Mouse (Mus musculus): ENCODE measurements at regions not wholly inside any gene's neighbourhood (a gene's known extent, or its start where the extent isn't known, plus 50 kb on each side); places are given as distances from the start of the nearest gene placed in this dataset.
A peak's percentile ranks its signal among the peaks of the same experiment; 100 is the strongest.
"Not testable (repeated sequence)": the region's sequence is repeated elsewhere in the genome, so short reads cannot be mapped to it uniquely, and the experiment has no call there.

DNA sequence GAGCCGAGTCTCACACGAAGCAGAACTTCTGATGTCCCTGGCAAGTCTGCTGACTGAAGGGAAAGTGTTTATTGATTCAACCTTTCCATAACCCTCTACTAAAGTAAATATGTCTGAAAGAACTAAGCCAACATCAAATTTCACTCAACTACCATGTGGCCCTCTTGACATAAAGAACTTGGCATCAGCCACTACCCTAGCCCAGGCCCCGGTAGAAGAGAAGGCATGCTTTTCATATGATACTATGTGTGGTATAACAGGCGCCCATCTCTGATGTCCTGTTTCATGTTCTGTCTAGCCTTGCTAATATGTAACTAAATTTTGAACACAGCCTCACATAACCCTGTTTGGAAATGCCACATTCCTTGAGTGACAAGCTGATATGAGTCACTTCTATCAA is 811.0 kb upstream of the Sox9 start:
- no peak for DNase-seq

DNA sequence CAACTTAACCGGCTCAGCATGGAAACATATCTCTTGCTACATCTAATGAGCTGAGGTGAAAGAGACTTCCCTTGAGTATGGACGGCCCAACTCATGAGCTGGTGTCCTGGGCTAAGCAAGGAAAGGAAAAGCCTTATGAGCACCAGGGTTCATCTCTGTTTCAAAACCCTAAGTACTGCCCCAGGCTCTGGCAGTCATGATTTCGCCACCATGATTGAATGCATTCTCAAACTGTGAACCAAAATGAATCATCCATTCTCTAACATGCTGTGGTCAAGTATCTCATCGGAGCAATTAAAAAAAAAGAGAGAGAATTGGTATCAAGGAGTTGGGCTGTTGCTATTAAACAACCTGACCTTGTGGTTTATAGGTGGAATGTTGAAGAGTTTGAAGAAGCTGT is 803.4 kb upstream of the Sox9 start:
- DNase-seq: no peak

- DNase-seq: no peak
Measured at GRCm38 (mm10) chr11:111996395-111996794, 785.6 kb upstream of the Sox9 start.

- DNase-seq: not testable (repeated sequence)
Measured at GRCm38 (mm10) chr11:112010848-112011247, 771.2 kb upstream of the Sox9 start.

GRCm38 (mm10) chr11:112017906-112018305 is 764.1 kb upstream of the Sox9 start:
- no peak for DNase-seq

DNA sequence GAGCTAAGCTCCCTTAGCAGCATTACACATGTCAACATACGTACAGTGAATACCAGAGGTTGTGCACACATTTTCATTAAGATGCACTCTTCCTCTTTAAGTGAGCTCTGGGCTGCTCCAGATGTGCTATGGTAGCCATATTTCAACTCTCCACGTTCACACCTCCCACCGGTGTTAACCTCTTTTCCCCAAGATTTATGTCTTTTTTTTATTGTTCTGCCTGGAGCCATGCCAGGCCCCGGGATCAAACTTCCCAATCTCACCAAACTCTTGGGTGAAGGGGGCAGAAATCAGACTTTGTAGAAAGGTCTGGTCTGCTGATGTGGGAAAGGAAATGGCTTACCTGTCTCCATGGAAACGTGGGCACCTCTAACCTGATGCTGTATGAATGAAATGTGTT is 754.0 kb upstream of the Sox9 start:
- DNase-seq: no peak

DNA sequence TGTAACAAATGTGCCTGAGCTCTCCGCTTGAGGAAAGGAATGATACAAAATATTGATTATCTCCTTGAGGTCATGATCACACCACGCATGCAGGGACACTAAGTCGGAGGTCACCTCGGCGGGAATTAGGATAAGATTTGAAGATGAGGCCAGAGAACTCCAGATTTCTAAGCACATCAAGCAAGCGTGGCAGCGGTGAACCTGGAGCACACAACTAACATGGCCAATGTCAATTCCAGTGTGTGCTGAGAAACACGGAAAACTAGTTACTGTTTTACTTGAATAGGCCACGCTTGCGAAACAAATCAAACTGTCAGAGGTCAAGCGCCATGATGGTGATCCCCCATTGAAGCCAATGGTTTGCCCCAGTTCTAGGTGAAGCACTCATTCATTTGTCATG is 743.3 kb upstream of the Sox9 start:
- DNase-seq: no peak

- DNase-seq: no peak
Measured at GRCm38 (mm10) chr11:112044455-112044854, 737.6 kb upstream of the Sox9 start.

DNA sequence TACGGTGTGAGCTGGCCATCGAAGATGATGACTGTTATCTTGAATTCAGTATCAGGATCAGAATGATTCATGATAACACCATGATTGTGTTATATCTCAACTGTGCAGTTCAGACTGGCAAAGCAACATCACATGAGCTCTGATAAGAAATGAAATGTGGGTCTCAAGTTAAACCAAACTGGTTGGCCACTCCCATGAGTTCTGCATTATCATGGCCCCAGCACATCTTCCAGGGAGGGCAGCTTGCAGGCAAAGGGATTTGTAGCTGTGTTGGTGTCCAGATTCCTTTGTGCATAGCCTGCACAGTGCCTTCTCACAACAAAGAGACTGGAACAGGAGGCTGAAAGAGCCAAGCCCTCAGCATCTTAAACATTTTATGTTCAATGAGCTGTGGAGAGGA is 736.7 kb upstream of the Sox9 start:
- DNase-seq: no peak

GRCm38 (mm10) chr11:112050362-112050761 is 731.7 kb upstream of the Sox9 start:
- DNase-seq: no peak

- peak; percentile 71 to 83 for DNase-seq
Measured at GRCm38 (mm10) chr11:112055591-112055990, 726.4 kb upstream of the Sox9 start.

- peak in 1 of 2 experiments; percentile 10 for DNase-seq
Measured at GRCm38 (mm10) chr11:112067176-112067575, 714.8 kb upstream of the Sox9 start.

- no peak for DNase-seq
Measured at GRCm38 (mm10) chr11:112068821-112069220, 713.2 kb upstream of the Sox9 start.

GRCm38 (mm10) chr11:112071571-112071970 is 710.5 kb upstream of the Sox9 start:
- no peak for DNase-seq

GRCm38 (mm10) chr11:112081386-112081785 is 700.6 kb upstream of the Sox9 start:
- no peak for DNase-seq

DNA sequence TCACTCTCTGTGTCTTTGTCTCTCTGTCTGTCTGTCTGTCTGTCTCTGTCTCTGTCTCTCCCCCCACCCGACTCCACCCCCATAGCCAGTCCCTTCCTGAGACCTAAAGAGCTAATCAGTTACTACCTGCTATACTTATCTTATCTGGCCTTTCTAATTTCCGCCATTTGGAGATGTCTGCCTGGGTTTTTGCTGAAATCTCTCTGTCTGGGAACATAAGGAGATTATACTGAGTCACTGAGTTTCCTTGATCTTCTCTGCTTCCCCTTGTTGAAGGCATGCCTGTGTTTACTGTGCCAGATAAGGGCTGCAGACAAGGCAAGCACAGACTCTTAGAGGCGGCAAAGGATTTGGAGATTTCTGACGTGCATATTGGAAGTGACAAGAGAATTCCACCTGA is 699.0 kb upstream of the Sox9 start:
- no peak for DNase-seq

- DNase-seq: no peak
Measured at GRCm38 (mm10) chr11:112092168-112092567, 689.9 kb upstream of the Sox9 start.

- DNase-seq: no peak
Measured at GRCm38 (mm10) chr11:112095009-112095408, 687.0 kb upstream of the Sox9 start.

- peak in 1 of 2 experiments; percentile 20 for DNase-seq
Measured at GRCm38 (mm10) chr11:112098161-112098560, 683.9 kb upstream of the Sox9 start.

DNA sequence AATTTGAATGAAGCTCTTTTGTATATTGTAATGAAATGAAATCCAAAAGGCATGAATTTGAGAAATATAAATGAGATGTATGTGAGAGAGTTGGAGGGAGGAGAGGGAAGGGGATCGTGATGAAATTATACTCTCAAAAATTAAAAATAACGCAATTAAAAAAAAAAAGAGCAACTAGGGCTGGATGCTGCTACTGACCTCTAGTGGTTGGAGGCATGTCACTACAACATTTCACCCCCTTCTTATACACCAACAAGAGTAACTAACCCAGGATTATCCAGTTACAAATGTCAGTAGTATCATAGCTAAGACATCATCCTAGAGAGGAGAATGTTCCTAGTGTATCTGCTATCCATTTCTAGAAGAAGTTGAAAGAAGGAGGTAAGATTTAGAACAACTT is 678.8 kb upstream of the Sox9 start:
- DNase-seq: no peak

DNA sequence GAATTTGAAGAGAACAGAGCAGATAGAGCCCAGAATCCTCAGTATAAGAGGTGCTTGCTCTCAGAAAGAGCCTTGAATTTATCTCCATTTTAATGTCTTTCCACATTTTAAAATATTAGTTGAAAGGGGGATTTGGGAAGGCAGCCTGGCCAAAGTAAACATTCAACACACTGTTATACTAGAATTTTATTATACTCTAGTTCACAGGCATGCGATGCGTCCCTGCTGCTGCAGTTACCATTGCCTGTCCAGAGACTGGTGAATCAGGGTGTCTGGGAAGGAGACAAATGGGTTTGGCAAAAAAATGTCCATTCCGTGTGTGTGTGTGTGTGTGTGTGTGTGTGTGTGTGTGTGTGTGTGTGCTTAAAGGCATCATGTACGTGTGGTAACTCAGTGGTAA is 675.1 kb upstream of the Sox9 start:
- no peak for DNase-seq

DNA sequence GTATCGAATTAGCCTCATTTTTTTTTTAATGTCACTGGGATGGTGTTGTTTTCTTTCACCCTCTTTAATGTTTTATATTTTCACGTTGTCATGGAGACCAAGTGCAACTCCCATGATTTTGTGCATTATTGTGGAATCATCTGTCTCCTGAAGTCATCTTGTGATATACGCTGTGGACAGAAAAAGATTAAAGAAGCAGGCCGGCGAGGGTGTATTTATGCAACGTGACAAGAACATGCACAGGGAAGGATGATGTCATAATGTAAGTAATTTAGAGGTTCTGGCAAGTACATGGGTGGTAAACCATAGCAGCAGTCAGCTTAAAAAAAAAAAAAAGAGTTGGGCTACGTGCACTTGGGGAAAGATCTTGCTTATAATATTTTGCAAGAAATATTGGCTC is 674.7 kb upstream of the Sox9 start:
- DNase-seq: no peak

- DNase-seq: no peak
Measured at GRCm38 (mm10) chr11:112121026-112121425, 661.0 kb upstream of the Sox9 start.

- DNase-seq: no peak
Measured at GRCm38 (mm10) chr11:112121831-112122230, 660.2 kb upstream of the Sox9 start.

DNA sequence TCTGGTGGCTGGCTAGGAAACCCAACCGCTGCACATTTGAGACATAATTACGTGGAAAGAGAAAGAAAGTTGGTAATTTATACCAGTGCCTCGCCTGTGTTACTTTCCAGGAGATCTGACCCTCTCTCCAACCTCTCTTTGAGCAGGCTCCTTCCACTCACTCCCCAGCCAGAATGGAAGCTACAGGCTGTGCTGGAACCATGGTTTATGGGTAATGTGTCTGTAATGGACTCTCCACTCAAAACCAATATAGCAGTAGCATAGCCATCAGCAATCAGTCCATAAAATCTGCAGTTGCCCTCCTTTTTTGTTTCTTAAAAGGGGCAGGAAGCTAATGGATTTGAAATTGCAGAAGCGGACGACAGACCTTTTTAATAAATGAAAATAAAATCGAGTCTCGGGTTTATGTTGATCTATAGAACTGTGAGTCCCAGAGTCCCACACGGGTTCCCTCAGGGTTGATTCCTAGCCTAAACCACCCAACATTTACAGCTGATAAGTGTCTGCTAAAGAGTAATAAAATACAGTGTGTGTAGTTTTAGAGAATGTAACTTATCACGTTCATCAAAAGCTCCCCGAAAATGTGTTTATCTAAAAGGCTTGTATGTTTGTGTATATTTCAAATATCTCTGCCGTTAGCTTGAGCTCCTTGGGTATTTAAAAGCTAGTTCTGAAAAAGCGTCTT is 656.6 kb upstream of the Sox9 start:
- DNase-seq: no peak

Data from kidney, postnatal 36 days (tissue).